In genomic region chr17:5443260-5443659, GRCm38 (mm10) we compare ENCODE assay signal across 22 mouse cellular contexts. TPM values are rescaled to one million over a fixed set of nuclear protein-coding genes. Genes with fewer than 3 reads are reported as not detected.
A peak's percentile ranks its signal among the peaks of the same experiment; 100 is the strongest.
DNase-seq lines count a peak whose midpoint lies in the region; ATAC-seq and TF ChIP-seq lines count a peak whose summit lies in the region.
"Had no signal": no experiment of that assay in that cellular context is flagged by ENCODE, and none has a peak within 500 bp of the region (broad histone marks: within the 10 kb centered on the region; RNA-seq: fewer than 3 reads in every experiment).

No protein-coding gene starts in this region.

- no peaks in the 10 kb centered on the region for H3K4me1 ChIP-seq in lung, embryonic 14.5 days (ENCODE audit: insufficient read depth)

- no peaks in the 10 kb centered on the region for H3K9me3 ChIP-seq in lung, embryonic 14.5 days (ENCODE audit: low read depth, low read length)
- H3K9me3 ChIP-seq: embryonic facial prominence, embryonic 12.5 days; forebrain, embryonic 12.5 days; heart, embryonic 15.5 days; hindbrain, embryonic 13.5 days had no signal

- TF ChIP-seq CTCF in lung, embryonic 14.5 days (IDR thresholded peaks at IDR 0.05; ENCODE audit: low read depth) = no peak

- ATAC-seq in lung, embryonic 14.5 days (ENCODE audit: insufficient read depth) = no peak
- ATAC-seq: CD4-positive, CD25-positive, alpha-beta regulatory T cell, adult 4 months; forebrain, embryonic 16.5 days; hindbrain, postnatal 0 days had no signal

- H3K9ac ChIP-seq in lung, embryonic 14.5 days = no peak overlapping the region
- H3K9ac ChIP-seq: embryonic facial prominence, embryonic 12.5 days; forebrain, embryonic 12.5 days; heart, embryonic 15.5 days; hindbrain, embryonic 13.5 days had no signal

- no peak overlapping the region for H3K27ac ChIP-seq in lung, embryonic 14.5 days (ENCODE audit: low read depth)
- H3K27ac ChIP-seq: embryonic facial prominence, embryonic 12.5 days; forebrain, embryonic 12.5 days; heart, adult 2 months; heart, embryonic 15.5 days; hindbrain, embryonic 13.5 days; hindbrain, postnatal 0 days had no signal

- no peaks in the 10 kb centered on the region for H3K36me3 ChIP-seq in lung, embryonic 14.5 days (ENCODE audit: insufficient read depth)
- H3K36me3 ChIP-seq: embryonic facial prominence, embryonic 12.5 days; forebrain, embryonic 12.5 days; heart, embryonic 15.5 days; hindbrain, embryonic 13.5 days had no signal

- DNase-seq in adrenal gland, adult (ENCODE audit: inconsistent age in 2 of 2, low spot score in 1 of 2) = peak; percentile 33 to 57
- no peak for DNase-seq in adrenal gland, postnatal 25 days
- peak; percentile 10 for DNase-seq in lung, embryonic 14.5 days
- DNase-seq in lung, postnatal 4 days = no peak
- peak; percentile 26 for DNase-seq in ovary, postnatal 36 days (ENCODE audit: low spot score)
- no peak for DNase-seq in ovary, postnatal 10 days (ENCODE audit: low spot score)
- DNase-seq in frontal cortex, postnatal 14 days (ENCODE audit: low spot score in 2 of 2) = no peak
- DNase-seq: B cell, adult 2 months; cerebellum, adult 11-12 months; cerebellum, adult 9-10 months; cerebellum, postnatal 25 days; gastrocnemius, postnatal 14 days; heart, adult 2 months had no signal

- no peaks in the 10 kb centered on the region for H3K27me3 ChIP-seq in lung, embryonic 14.5 days (ENCODE audit: insufficient read depth, low read length)

- H3K4me3 ChIP-seq in lung, embryonic 14.5 days (ENCODE audit: low read depth, low read length) = no peak overlapping the region
- H3K4me3 ChIP-seq: embryonic facial prominence, embryonic 12.5 days; forebrain, embryonic 12.5 days; heart, adult 2 months; heart, embryonic 15.5 days; hindbrain, embryonic 13.5 days had no signal

- 44% methylated on average over 3 of the region's 3 CpGs for WGBS in lung, embryonic 14.5 days

- no peak overlapping the region for H3K4me2 ChIP-seq in lung, embryonic 14.5 days
- H3K4me2 ChIP-seq: embryonic facial prominence, embryonic 12.5 days; forebrain, embryonic 12.5 days; heart, embryonic 11.5 days; hindbrain, embryonic 13.5 days had no signal

RNA-seq across cellular contexts. Expression of gene Tmem242, which starts 3.2 kb away (rescaled TPM):
- 90.7 and 118 TPM in 2 replicates for total RNA-seq in adrenal gland, postnatal 25 days (2021)
- 127 and 130 TPM in 2 replicates for polyA plus RNA-seq in lung, embryonic 14.5 days (2014; fragmentation: Nextera tagmentation; extraction: Ambion mirVana)

RNA-seq across cellular contexts. Expression of gene Ldhal6b, which starts 24.7 kb away (rescaled TPM):
- total RNA-seq in adrenal gland, postnatal 25 days (2021) = 1.6 and 2.1 TPM in 2 replicates
- polyA plus RNA-seq in lung, embryonic 14.5 days (2014; fragmentation: Nextera tagmentation; extraction: Ambion mirVana) = not detected in 2 replicates
- total RNA-seq: hematopoietic stem cell, adult 5-6 weeks had no signal
- polyA plus RNA-seq: CD4-positive, CD25-positive, alpha-beta regulatory T cell, adult 4 months; forebrain, embryonic 16.5 days; heart, embryonic 11.5 days; heart, embryonic 15.5 days; hindbrain, postnatal 0 days had no signal

RNA-seq across cellular contexts. Expression of gene Zdhhc14, which starts 49.1 kb away (rescaled TPM):
- 3.9 and 4.8 TPM in 2 replicates for total RNA-seq in adrenal gland, postnatal 25 days (2021)
- polyA plus RNA-seq in lung, embryonic 14.5 days (2014; fragmentation: Nextera tagmentation; extraction: Ambion mirVana) = 0.92 and 1.6 TPM in 2 replicates

Comparison
In these comparisons a context has a peak if more than half of its experiments do, and no peak if none do; other contexts are left out.
1. DNase-seq: peak in adrenal gland, adult (2 of 2), lung, embryonic 14.5 days (single experiment) and ovary, postnatal 36 days (single experiment); none in adrenal gland, postnatal 25 days (single experiment), lung, postnatal 4 days (0 of 2), ovary, postnatal 10 days (single experiment) and frontal cortex, postnatal 14 days (0 of 2).